Mouse (Mus musculus): ENCODE data around the gene Polr3c.

DNA sequence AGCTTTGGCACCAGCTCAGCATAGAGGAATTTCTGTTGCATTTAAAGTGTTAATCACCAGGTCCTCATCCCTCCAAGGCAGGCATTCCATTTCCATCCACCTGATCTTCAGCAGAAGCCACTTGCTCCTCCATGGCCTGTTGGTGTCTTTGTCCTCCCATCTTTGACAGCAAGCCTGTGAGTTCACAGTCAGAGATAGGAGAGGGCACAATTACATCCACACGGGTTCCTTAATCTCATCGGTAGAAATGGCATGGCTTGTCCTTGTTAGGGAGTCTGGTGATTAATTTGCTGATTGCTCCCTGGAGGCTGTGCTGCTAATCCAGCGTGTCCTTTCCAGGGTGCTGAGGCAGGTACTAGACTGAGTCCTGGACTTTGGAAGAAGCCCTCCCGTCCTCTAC is 53.9 kb downstream of the Polr3c start:
- no peak for TF ChIP-seq CTCF (IDR thresholded peaks at IDR 0.05; ENCODE audit: low read depth)
- no peak for TF ChIP-seq EP300 (optimal IDR thresholded peaks at IDR 0.05)
